Mouse (Mus musculus): ENCODE measurements around the gene Homer1. TPM values are rescaled to one million over a fixed set of nuclear protein-coding genes. Genes with fewer than 3 reads are reported as not detected.

The Homer1 gene
- 9.6 TPM for polyA plus RNA-seq (2017; shearing (Covaris generic))

DNA sequence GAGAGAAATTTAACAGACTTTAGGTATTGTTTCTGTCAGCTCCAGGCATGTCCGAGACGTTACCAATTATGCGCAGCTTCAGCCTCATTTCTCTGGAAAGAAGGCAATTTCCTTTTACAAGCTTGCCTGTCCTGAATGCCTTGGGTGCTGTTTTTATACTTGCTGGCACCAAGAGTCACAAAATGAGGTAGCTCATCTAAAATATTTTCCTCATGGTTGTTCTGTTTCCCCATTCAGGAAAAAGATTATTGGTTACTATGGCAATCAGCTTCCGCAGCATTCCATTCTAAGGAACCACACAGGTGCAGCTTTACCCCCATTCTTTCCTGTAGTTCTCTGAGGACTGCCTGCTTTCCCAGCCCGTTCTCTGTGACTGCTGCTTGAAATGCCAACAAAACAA, at the start of gene Homer1:
Gene Homer1 (plus strand): TSS at position 320 of the 400 bp plus-strand sequence.

Other genes starting within 250 kb of the Homer1 start
- gene Cmya5, start 154.9 kb upstream of the Homer1 start, polyA plus RNA-seq (2017; shearing (Covaris generic)) = 0.83 TPM
- gene Tent2, start 107.2 kb upstream of the Homer1 start, polyA plus RNA-seq (2017; shearing (Covaris generic)) = 67.6 TPM
- 25.9 TPM for gene Jmy, start 200.2 kb downstream of the Homer1 start, polyA plus RNA-seq (2017; shearing (Covaris generic))